Mouse (Mus musculus) embryonic fibroblast, embryonic 13.5 days (primary cell): ENCODE data around the gene Dner.

ENCODE experiments used
- CTCF ChIP-seq: IDR thresholded peaks from 2 replicates; pipeline ENCODE4 v1.5.1; 2011; ENCODE audit warnings: mild to moderate bottlenecking, control low read depth, low read length, moderate library complexity, borderline replicate concordance; ENCODE audit not compliant: insufficient read depth
- POLR2A ChIP-seq: IDR thresholded peaks from 2 replicates; pipeline ENCODE4 v1.6.1; 2011; ENCODE audit warnings: low read depth, mild to moderate bottlenecking, control low read depth, low read length, moderate library complexity

DNA sequence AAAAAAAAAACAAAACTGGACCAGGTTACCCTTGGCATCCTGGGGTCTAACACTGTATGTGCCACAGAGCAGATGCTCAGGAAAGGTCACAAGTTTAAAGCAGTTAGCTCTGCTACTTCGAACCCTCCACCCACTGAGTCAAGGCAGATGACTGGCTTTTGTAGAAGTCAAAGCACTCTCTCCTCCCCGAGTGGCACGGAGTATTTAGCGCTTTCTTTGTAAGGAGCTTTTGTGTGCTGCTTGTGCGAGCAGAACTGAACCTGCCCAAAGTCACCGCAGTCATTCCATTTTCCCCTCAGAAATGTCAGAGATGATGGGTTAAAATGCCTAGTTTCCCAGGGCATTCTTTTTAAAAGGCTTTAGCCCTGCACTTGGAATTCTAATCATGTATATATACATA lies 59.1 kb downstream of the Dner start:
- TF ChIP-seq CTCF (no peak), POLR2A (no peak)
